Mouse (Mus musculus): ENCODE results near the gene Frzb. TPM values are rescaled to one million over a fixed set of nuclear protein-coding genes. Genes with fewer than 3 reads are reported as not detected.

Gene Frzb
- polyA plus RNA-seq, 1 experiment from 2014 or later, result 4.9 TPM

GRCm38 (mm10) chr2:80445491-80445890 is 1.9 kb downstream of the Frzb start:
- no peaks in the 10 kb centered on the region for H3K36me3 ChIP-seq
- ATAC-seq (replicated peaks), result no peak
- no peak overlapping the region for H3K27ac ChIP-seq (replicated peaks)
- no peak overlapping the region for H3K9ac ChIP-seq (replicated peaks)
- no peak overlapping the region for H3K4me3 ChIP-seq
- WGBS, result 38% methylated on average over 10 of the region's 10 CpGs
- H3K4me1 ChIP-seq, result peaks cover 28% of the 10 kb centered on the region
- H3K9me3 ChIP-seq, result peaks cover 6% of the 10 kb centered on the region; the same call in 1 of the 2 replicates
- H3K27me3 ChIP-seq, result peaks cover 14% of the 10 kb centered on the region; the same call in 1 of the 2 replicates
- peak overlapping the region; percentile 100; the same call in 1 of the 2 replicates for H3K4me2 ChIP-seq (replicated peaks)

DNA sequence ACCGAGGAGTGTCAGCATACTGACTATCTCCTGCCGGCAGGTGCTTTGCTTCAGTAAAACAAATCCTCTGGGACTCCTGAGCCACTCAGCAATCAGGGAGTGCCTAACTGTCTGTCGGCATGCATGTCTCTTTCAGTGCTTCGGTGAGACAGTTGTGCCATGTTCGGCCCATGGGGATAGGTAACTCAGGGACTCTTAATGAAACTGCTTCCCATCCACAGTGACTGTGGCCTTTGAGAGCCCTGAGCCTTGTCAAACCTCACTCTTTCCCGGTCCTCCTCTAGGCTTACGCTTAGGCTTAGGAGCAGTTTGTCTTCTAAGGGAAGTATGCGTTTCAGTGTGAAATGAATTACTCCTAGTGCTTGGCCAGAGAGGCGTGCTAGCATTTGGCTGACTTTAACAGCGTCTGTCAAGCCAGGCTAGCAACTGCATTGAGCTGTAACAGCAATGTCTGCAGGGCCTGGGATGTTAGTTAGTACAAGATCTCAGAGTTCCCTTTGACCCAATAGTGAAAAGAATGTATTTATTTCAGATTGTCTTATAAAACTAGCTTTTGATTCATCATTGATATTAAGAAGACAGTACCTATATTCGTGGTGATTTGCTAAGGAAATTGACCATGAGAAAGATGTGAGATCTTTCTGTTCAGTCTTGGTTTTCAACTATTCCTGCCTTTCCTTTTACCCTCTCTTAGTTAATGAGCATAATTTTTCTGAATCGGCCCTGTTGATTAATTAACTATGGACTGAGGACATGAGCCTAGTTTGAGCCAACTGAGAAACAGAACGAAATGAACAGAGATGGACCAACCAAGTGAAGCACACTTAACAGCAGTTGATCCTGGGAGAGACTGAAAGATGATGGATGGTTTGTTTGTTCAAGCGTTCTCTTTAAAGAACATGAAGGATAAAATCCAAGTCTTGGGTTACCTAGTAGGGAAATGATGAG is 2.7 kb downstream of the Frzb start:
- ATAC-seq (replicated peaks), result no peak
- Histone ChIP-seq H3K9me3 (peaks cover 6% of the 10 kb centered on the region; the same call in 1 of the 2 replicates), H3K27ac (replicated peaks) (no peak overlapping the region), H3K27me3 (peaks cover 14% of the 10 kb centered on the region; the same call in 1 of the 2 replicates), H3K36me3 (no peaks in the 10 kb centered on the region), H3K4me2 (replicated peaks) (no peak overlapping the region), H3K9ac (replicated peaks) (no peak overlapping the region), H3K4me3 (no peak overlapping the region), H3K4me1 (peaks cover 28% of the 10 kb centered on the region)
- WGBS, result 69% methylated on average over 14 of the region's 14 CpGs

GRCm38 (mm10) chr2:80443962-80444361 is 3.5 kb downstream of the Frzb start:
- no peak overlapping the region for H3K27ac ChIP-seq (replicated peaks)
- H3K4me2 ChIP-seq (replicated peaks), result no peak overlapping the region
- H3K4me1 ChIP-seq, result peaks cover 28% of the 10 kb centered on the region
- no peak for ATAC-seq (replicated peaks)
- H3K9ac ChIP-seq (replicated peaks), result no peak overlapping the region
- H3K4me3 ChIP-seq, result no peak overlapping the region
- H3K9me3 ChIP-seq, result peaks cover 6% of the 10 kb centered on the region; the same call in 1 of the 2 replicates
- H3K36me3 ChIP-seq, result no peaks in the 10 kb centered on the region
- WGBS, result 91% methylated on average over 2 of the region's 2 CpGs
- H3K27me3 ChIP-seq, result peaks cover 14% of the 10 kb centered on the region; the same call in 1 of the 2 replicates

- 93% methylated on average over 3 of the region's 3 CpGs for WGBS
- ATAC-seq (replicated peaks), result no peak
- Histone ChIP-seq H3K27me3 (peaks cover 14% of the 10 kb centered on the region; the same call in 1 of the 2 replicates), H3K9ac (replicated peaks) (no peak overlapping the region), H3K4me3 (no peak overlapping the region), H3K4me1 (peaks cover 18% of the 10 kb centered on the region), H3K9me3 (peaks cover 6% of the 10 kb centered on the region; the same call in 1 of the 2 replicates), H3K36me3 (no peaks in the 10 kb centered on the region), H3K4me2 (replicated peaks) (no peak overlapping the region), H3K27ac (replicated peaks) (no peak overlapping the region)
Measured at GRCm38 (mm10) chr2:80441386-80441785, 6.0 kb downstream of the Frzb start.

GRCm38 (mm10) chr2:80438854-80439253 is 8.6 kb downstream of the Frzb start:
- no peaks in the 10 kb centered on the region for H3K36me3 ChIP-seq
- no peak overlapping the region for H3K9ac ChIP-seq (replicated peaks)
- H3K27me3 ChIP-seq, result no peaks in the 10 kb centered on the region
- H3K27ac ChIP-seq (replicated peaks), result no peak overlapping the region
- H3K4me1 ChIP-seq, result 0 out of 2 replicates have a peak, but pooled peaks cover 9% of the 10 kb centered on the region
- no peak overlapping the region for H3K4me2 ChIP-seq (replicated peaks)
- ATAC-seq (replicated peaks), result peak; percentile 86
- H3K9me3 ChIP-seq, result peaks cover under 1% of the 10 kb centered on the region; the same call in 1 of the 2 replicates
- 5% methylated on average over 3 of the region's 3 CpGs for WGBS
- H3K4me3 ChIP-seq, result no peak overlapping the region

GRCm38 (mm10) chr2:80437401-80437800 is 10.0 kb downstream of the Frzb start:
- WGBS, result 7% methylated on average over 2 of the region's 2 CpGs
- H3K4me3 ChIP-seq, result no peak overlapping the region
- no peaks in the 10 kb centered on the region for H3K27me3 ChIP-seq
- 0 out of 2 replicates have a peak, but pooled peaks cover 9% of the 10 kb centered on the region for H3K4me1 ChIP-seq
- no peak for ATAC-seq (replicated peaks)
- no peaks in the 10 kb centered on the region for H3K9me3 ChIP-seq
- H3K4me2 ChIP-seq (replicated peaks), result no peak overlapping the region
- no peaks in the 10 kb centered on the region for H3K36me3 ChIP-seq
- H3K27ac ChIP-seq (replicated peaks), result no peak overlapping the region
- no peak overlapping the region for H3K9ac ChIP-seq (replicated peaks)

DNA sequence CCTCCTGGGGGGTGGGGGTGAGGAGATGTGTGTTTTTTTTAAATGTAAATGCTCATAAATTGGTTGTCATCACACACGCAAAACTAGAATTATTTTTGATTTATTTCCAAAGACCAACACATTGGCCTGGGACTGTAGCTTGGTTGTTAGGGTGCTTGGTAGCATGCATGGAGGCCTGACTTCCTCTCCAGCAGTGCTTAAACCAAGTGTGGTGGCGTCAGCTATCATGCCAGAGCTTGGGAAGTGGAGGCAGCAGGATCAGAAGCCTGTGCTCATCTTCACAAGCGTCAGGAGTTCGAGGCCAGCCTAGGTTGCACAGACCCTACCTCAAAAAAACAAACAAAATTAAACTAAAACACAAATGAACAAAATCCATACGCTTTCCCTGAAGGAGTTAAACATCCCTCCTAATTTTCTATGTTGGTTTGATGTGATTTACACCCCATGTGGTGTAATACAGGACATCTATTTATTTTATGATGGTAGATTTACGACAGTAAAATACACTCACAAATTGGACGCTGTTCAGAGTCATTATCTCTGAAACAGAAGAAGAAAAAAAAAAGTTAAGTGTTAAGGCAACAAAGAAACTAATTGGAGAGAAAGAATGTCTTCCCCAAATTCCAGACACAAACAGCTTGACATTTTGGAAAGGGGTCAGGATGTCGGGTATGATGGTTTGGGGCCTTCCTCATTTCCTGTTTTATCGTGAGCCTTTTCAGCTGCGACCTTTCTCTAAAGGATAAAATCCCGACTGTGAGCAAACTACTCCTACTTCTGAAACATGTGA is 12.4 kb downstream of the Frzb start:
- no peak overlapping the region for H3K9ac ChIP-seq (replicated peaks)
- no peak overlapping the region for H3K4me2 ChIP-seq (replicated peaks)
- no peaks in the 10 kb centered on the region for H3K27me3 ChIP-seq
- H3K4me1 ChIP-seq, result 0 out of 2 replicates have a peak, but pooled peaks cover 9% of the 10 kb centered on the region
- H3K27ac ChIP-seq (replicated peaks), result no peak overlapping the region
- no peaks in the 10 kb centered on the region for H3K9me3 ChIP-seq
- no peaks in the 10 kb centered on the region for H3K36me3 ChIP-seq
- WGBS, result 67% methylated on average over 11 of the region's 11 CpGs
- no peak for ATAC-seq (replicated peaks)
- no peak overlapping the region for H3K4me3 ChIP-seq

DNA sequence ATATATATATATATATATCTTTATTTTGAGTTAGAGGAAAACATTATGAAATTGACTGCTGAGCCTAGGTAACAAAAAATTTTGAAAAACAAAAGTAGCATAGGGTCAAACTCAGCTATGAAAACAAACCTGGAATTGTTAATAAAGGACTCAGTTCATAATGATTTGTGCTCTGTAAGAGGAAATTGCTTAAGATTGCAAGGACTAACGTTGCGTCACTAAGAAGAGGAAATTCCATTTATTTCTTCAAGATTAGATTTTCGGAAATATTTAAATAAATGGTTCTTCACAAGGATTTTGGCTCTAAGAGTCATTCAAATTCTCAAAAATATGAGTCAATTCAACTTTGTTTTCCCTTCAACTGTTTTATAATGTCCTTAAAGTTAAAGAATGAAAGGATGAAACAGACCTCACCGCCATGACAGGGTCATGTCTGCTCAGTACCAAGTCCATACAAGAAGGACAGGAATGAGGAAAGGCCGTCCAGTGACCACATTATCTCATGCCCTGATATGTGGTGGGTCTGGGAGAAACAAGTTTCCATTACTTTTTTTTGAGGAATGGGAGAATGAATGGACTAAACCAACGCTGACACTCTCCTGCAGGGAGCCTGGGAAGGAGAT is 14.1 kb downstream of the Frzb start:
- no peak overlapping the region for H3K4me3 ChIP-seq
- no peaks in the 10 kb centered on the region for H3K9me3 ChIP-seq
- H3K4me1 ChIP-seq, result 0 out of 2 replicates have a peak, but pooled peaks cover 9% of the 10 kb centered on the region
- H3K27me3 ChIP-seq, result no peaks in the 10 kb centered on the region
- H3K36me3 ChIP-seq, result no peaks in the 10 kb centered on the region
- no peak for ATAC-seq (replicated peaks)
- no peak overlapping the region for H3K27ac ChIP-seq (replicated peaks)
- no peak overlapping the region for H3K9ac ChIP-seq (replicated peaks)
- 96% methylated on average over 6 of the region's 6 CpGs for WGBS
- no peak overlapping the region for H3K4me2 ChIP-seq (replicated peaks)

DNA sequence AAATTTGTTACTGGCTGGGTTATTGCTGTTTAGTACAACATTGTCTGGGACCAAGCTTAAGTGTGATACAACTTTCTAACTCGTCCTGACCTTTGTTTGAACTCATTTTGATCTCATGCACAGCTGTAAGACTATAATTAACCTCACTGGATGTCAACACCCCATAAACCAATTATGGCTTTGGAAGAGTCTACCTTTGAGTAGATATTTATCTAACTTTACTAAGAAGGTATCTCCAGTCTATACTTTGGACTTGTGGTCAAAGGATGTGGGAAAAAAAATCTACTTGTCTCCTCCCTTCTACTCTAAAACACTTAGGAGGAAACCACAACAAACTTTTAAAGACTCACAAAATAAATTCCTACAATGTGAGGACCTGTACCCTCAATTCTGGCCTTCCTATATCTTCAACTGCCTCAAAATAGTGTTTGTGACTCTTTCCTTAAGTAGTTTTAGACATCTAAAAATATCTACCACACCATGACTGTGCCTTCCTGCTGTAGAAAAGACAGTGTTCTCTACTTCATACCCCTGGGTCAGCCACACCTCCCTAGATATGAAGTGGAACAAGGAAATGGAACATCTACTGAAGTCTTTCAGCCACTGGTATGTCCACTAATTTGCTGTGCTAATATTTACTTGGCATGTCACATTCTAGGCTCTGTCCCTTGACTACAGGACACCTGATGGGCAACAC is 16.9 kb downstream of the Frzb start:
- no peak for ATAC-seq (replicated peaks)
- H3K36me3 ChIP-seq, result no peaks in the 10 kb centered on the region
- no peak overlapping the region for H3K4me2 ChIP-seq (replicated peaks)
- no peak overlapping the region for H3K4me3 ChIP-seq
- H3K4me1 ChIP-seq, result no peaks in the 10 kb centered on the region
- H3K27me3 ChIP-seq, result no peaks in the 10 kb centered on the region
- no peak overlapping the region for H3K27ac ChIP-seq (replicated peaks)
- H3K9me3 ChIP-seq, result no peaks in the 10 kb centered on the region
- no peak overlapping the region for H3K9ac ChIP-seq (replicated peaks)
- WGBS, result 60% methylated on average over 1 of the region's 1 CpGs

GRCm38 (mm10) chr2:80423116-80423515 is 24.3 kb downstream of the Frzb start:
- WGBS, result 94% methylated on average over 5 of the region's 5 CpGs

GRCm38 (mm10) chr2:80421990-80422389 is 25.4 kb downstream of the Frzb start:
- Histone ChIP-seq H3K36me3 (no peaks in the 10 kb centered on the region), H3K9me3 (no peaks in the 10 kb centered on the region), H3K27ac (replicated peaks) (no peak overlapping the region), H3K4me1 (no peaks in the 10 kb centered on the region), H3K4me3 (no peak overlapping the region), H3K27me3 (no peaks in the 10 kb centered on the region), H3K9ac (replicated peaks) (no peak overlapping the region), H3K4me2 (replicated peaks) (no peak overlapping the region)
- no peak for ATAC-seq (replicated peaks)
- 90% methylated on average over 1 of the region's 1 CpGs for WGBS

More at GRCm38 (mm10) chr2:80423116-80423515, 24.3 kb downstream of the Frzb start:
- Histone ChIP-seq H3K4me3 (no peak overlapping the region), H3K9ac (replicated peaks) (no peak overlapping the region), H3K4me1 (no peaks in the 10 kb centered on the region), H3K9me3 (no peaks in the 10 kb centered on the region), H3K27me3 (no peaks in the 10 kb centered on the region), H3K4me2 (replicated peaks) (no peak overlapping the region), H3K36me3 (no peaks in the 10 kb centered on the region), H3K27ac (replicated peaks) (no peak overlapping the region)
- no peak for ATAC-seq (replicated peaks)
